Comparison of ENCODE assay signal across 9 mouse cellular contexts in genomic region chrX:72788773-72789557, GRCm38 (mm10). TPM values are rescaled to one million over a fixed set of nuclear protein-coding genes. Genes with fewer than 3 reads are reported as not detected.
DNase-seq lines count a peak whose midpoint lies in the region; ATAC-seq and TF ChIP-seq lines count a peak whose summit lies in the region.
"Had no signal": no experiment of that assay in that cellular context is flagged by ENCODE, and none has a peak within 500 bp of the region (broad histone marks: within the 10 kb centered on the region; RNA-seq: fewer than 3 reads in every experiment).

No protein-coding gene starts in this region.

- peaks cover 2% of the 10 kb centered on the region; the same call in 1 of the 2 replicates for H3K4me1 ChIP-seq in hindbrain, embryonic 15.5 days (replicated peaks)
- H3K4me1 ChIP-seq in midbrain, embryonic 16.5 days (ENCODE audit: control insufficient read depth, insufficient read depth, low read length) = peaks cover 6% of the 10 kb centered on the region; the same call in 1 of the 2 replicates
- no peaks in the 10 kb centered on the region for H3K4me1 ChIP-seq in liver, embryonic 11.5 days (replicated peaks; ENCODE audit: control insufficient read depth, insufficient read depth, low read length)
- H3K4me1 ChIP-seq in liver, postnatal 0 days (ENCODE audit: insufficient read depth) = no peaks in the 10 kb centered on the region

- TF ChIP-seq EP300 in liver, postnatal 0 days (IDR thresholded peaks at IDR 0.05; ENCODE audit: low read depth) = no peak

- H3K27me3 ChIP-seq in hindbrain, embryonic 15.5 days = no peaks in the 10 kb centered on the region
- no peaks in the 10 kb centered on the region for H3K27me3 ChIP-seq in midbrain, embryonic 16.5 days (ENCODE audit: control insufficient read depth, insufficient read depth, low read depth, low read length)
- no peaks in the 10 kb centered on the region for H3K27me3 ChIP-seq in liver, embryonic 11.5 days (replicated peaks; ENCODE audit: control insufficient read depth, insufficient read depth, low read length)
- no peaks in the 10 kb centered on the region for H3K27me3 ChIP-seq in liver, postnatal 0 days (ENCODE audit: insufficient read depth, low read length)

- peak overlapping the region; percentile 62 for H3K27ac ChIP-seq in hindbrain, embryonic 15.5 days (replicated peaks)
- H3K27ac ChIP-seq in midbrain, embryonic 16.5 days (ENCODE audit: low read length) = peak overlapping the region; percentile 79
- no peak overlapping the region for H3K27ac ChIP-seq in liver, embryonic 11.5 days (ENCODE audit: low read depth, low read length)
- H3K27ac ChIP-seq in liver, postnatal 0 days (ENCODE audit: low read depth) = no peak overlapping the region

- peak; percentile 94 for ATAC-seq in hindbrain, embryonic 15.5 days (ENCODE audit: low FRiP score, low read depth)
- ATAC-seq in midbrain, embryonic 16.5 days = peak; percentile 100
- ATAC-seq in liver, embryonic 11.5 days (replicated peaks; ENCODE audit: low FRiP score) = no peak
- no peak for ATAC-seq in liver, postnatal 0 days

- DNase-seq in R1 (ENCODE audit: low read depth, low spot score) = peak; percentile 1
- peak; percentile 16 for DNase-seq in embryo, embryonic 9.5 days (ENCODE audit: extremely low spot score)
- no peak for DNase-seq in spleen, adult 12 weeks (ENCODE audit: low spot score)
- no peak for DNase-seq in liver, embryonic 11.5 days (ENCODE audit: low spot score)
- DNase-seq in liver, postnatal 0 days = no peak
- DNase-seq in gastrocnemius, postnatal 14 days = no peak

- TF ChIP-seq CTCF in liver, postnatal 0 days (IDR thresholded peaks at IDR 0.05; ENCODE audit: low read depth) = no peak

- H3K36me3 ChIP-seq in hindbrain, embryonic 15.5 days = no peaks in the 10 kb centered on the region
- no peaks in the 10 kb centered on the region for H3K36me3 ChIP-seq in midbrain, embryonic 16.5 days (ENCODE audit: control insufficient read depth, insufficient read depth, low read length)
- no peaks in the 10 kb centered on the region for H3K36me3 ChIP-seq in liver, embryonic 11.5 days (ENCODE audit: control insufficient read depth, insufficient read depth, low read length)
- H3K36me3 ChIP-seq in liver, postnatal 0 days (replicated peaks; ENCODE audit: insufficient read depth, low read length) = no peaks in the 10 kb centered on the region

- no peak overlapping the region for H3K9ac ChIP-seq in hindbrain, embryonic 15.5 days
- H3K9ac ChIP-seq in midbrain, embryonic 16.5 days (ENCODE audit: low read depth, low read length) = no peak overlapping the region
- no peak overlapping the region for H3K9ac ChIP-seq in liver, embryonic 11.5 days (ENCODE audit: low read depth, low read length)
- H3K9ac ChIP-seq in liver, postnatal 0 days (replicated peaks) = no peak overlapping the region

- H3K9me3 ChIP-seq in hindbrain, embryonic 15.5 days = no peaks in the 10 kb centered on the region
- H3K9me3 ChIP-seq in midbrain, embryonic 16.5 days (replicated peaks; ENCODE audit: control insufficient read depth, low read length, poor library complexity, severe bottlenecking) = no peaks in the 10 kb centered on the region
- H3K9me3 ChIP-seq in liver, embryonic 11.5 days (ENCODE audit: control insufficient read depth, low read length) = no peaks in the 10 kb centered on the region
- H3K9me3 ChIP-seq in liver, postnatal 0 days (ENCODE audit: low read length) = no peaks in the 10 kb centered on the region

- H3K4me3 ChIP-seq in hindbrain, embryonic 15.5 days = no peak overlapping the region
- H3K4me3 ChIP-seq in midbrain, embryonic 16.5 days (ENCODE audit: low read depth, low read length) = no peak overlapping the region
- H3K4me3 ChIP-seq in liver, embryonic 11.5 days (ENCODE audit: low read depth, low read length) = no peak overlapping the region
- H3K4me3 ChIP-seq in liver, postnatal 0 days (ENCODE audit: low read depth, low read length) = no peak overlapping the region
- H3K4me3 ChIP-seq: erythroblast, embryonic 14.5 days had no signal

- 23% methylated on average over 1 of the region's 1 CpGs for WGBS in hindbrain, embryonic 15.5 days
- whole genome bisulfite sequencing in midbrain, embryonic 16.5 days = 8% methylated on average over 1 of the region's 1 CpGs
- 30% methylated on average over 1 of the region's 1 CpGs for WGBS in liver, embryonic 11.5 days
- WGBS in liver, postnatal 0 days (ENCODE audit: insufficient replicate concordance) = 19% methylated on average over 1 of the region's 1 CpGs

- intact Hi-C loops in gastrocnemius, postnatal 14 days (cut with DNase I; ENCODE audit: low total_unique reads) = no loop called here

- no peak overlapping the region for H3K4me2 ChIP-seq in hindbrain, embryonic 15.5 days
- 0 out of 2 replicates have a peak overlapping the region, but pooled peaks have one; percentile 9 for H3K4me2 ChIP-seq in midbrain, embryonic 16.5 days (ENCODE audit: low read length)
- no peak overlapping the region for H3K4me2 ChIP-seq in liver, embryonic 11.5 days
- H3K4me2 ChIP-seq in liver, postnatal 0 days (ENCODE audit: low read depth, low read length) = no peak overlapping the region

RNA-seq across cellular contexts. Expression of gene Gabrq, which starts 36.0 kb away (rescaled TPM):
- polyA plus RNA-seq in hindbrain, embryonic 15.5 days (2015; fragmentation: Nextera tagmentation; extraction: Ambion mirVana) = 3.5 and 4.9 TPM in 2 replicates
- 5.1 and 5.8 TPM in 2 replicates for polyA plus RNA-seq in midbrain, embryonic 16.5 days (2015; fragmentation: Nextera tagmentation; extraction: Ambion mirVana)
- 0.03 TPM in 1 of 2 replicates, not detected in the other for polyA plus RNA-seq in liver, embryonic 11.5 days (2014; fragmentation: Nextera tagmentation; extraction: Ambion mirVana)
- not detected in 2 replicates for polyA plus RNA-seq in liver, postnatal 0 days (2015; fragmentation: Nextera tagmentation; extraction: Ambion mirVana)
- total RNA-seq in gastrocnemius, postnatal 14 days (2021) = under 1 TPM; 0.04 to 0.12 TPM
- polyA plus RNA-seq: erythroblast, embryonic 14.5 days had no signal

Comparison
In these comparisons a context has a peak if more than half of its experiments do, and no peak if none do; other contexts are left out.
1. DNase-seq: peak in R1 (single experiment) and embryo, embryonic 9.5 days (single experiment); none in spleen, adult 12 weeks (single experiment), liver, embryonic 11.5 days (single experiment), liver, postnatal 0 days (single experiment) and gastrocnemius, postnatal 14 days (single experiment).
2. ATAC-seq: peak in hindbrain, embryonic 15.5 days (single experiment) and midbrain, embryonic 16.5 days (single experiment); none in liver, embryonic 11.5 days (single experiment) and liver, postnatal 0 days (single experiment).
3. H3K27ac ChIP-seq: peak in hindbrain, embryonic 15.5 days (single experiment) and midbrain, embryonic 16.5 days (single experiment); none in liver, embryonic 11.5 days (single experiment) and liver, postnatal 0 days (single experiment).